Mouse (Mus musculus): Measurements from ENCODE around the gene Tnip1.

- no peak for TF ChIP-seq CTCF (IDR thresholded peaks at IDR 0.05; ENCODE audit: borderline replicate concordance, extremely low read depth, insufficient read depth, insufficient read length)
- TF ChIP-seq POLR2A (IDR thresholded peaks at IDR 0.05; ENCODE audit: borderline replicate concordance, extremely low read depth, insufficient read depth, insufficient read length, poor library complexity, severe bottlenecking) = no peak
Observed at GRCm38 (mm10) chr11:54905086-54905485, 57.6 kb downstream of the Tnip1 start.

Measured in brain, embryonic 14.5 days (tissue).